Mouse (Mus musculus) lung, postnatal 36 days (tissue): Measurements from ENCODE around the gene Xrcc4.

ENCODE experiments used
- DNase-seq: peaks from one replicate; pipeline ENCODE4 v3.0.0; 2022; ENCODE audit warnings: mixed read lengths

Gene Xrcc4

DNA sequence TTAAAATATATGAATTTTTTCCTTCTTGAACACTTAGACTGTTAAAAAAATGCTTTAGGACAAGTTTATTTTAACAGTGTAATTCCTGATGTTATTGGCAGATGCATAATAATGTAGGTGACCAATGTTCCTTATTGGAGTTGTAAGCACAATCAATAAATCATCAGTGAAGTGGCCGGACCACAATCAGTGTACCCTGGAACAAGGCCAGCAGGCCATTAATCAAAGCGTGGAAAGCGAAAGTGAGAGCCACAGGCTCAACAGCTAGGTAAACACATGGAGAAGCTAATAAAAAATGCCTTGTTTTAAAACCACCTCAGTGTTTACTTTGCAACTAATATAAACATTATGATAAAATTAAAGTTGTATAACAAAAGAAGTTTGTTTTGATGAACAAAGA lies 159.9 kb downstream of the Xrcc4 start:
- DNase-seq = peak; percentile 75

DNA sequence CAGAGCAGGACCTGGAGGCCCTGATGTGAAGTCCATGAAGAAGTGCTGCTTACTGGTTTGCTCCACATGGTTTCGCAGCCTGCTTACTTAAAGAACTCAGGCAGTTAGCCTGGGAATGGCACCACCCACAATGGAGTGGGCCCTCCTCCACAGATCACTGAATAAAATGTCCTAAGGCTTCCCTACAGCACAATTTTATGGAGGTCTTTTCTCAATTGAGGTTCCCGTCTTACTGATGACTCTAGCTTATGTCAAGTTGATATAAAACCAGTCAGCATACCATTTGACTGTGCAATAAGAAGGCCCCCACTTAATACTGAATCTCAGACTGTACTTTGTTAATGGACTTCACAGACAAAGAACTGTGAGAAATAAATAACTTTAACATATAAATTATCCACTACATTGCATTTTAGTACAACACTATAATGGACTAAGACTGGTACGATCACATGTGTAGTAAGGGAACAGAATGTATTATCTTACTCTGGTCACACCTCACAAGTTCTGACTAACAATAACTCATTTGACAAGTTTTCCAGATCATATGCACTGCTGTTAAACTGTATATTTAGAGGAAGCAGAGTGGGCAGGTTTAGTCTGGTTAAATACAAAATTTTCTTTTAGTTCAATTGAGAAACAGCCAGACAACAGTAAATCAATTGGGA lies 170.5 kb downstream of the Xrcc4 start:
- no peak for DNase-seq

- DNase-seq = no peak
These were observed 175.1 kb downstream of the Xrcc4 start for GRCm38 (mm10) chr13:89914332-89914731.

GRCm38 (mm10) chr13:89913891-89914290 lies 175.5 kb downstream of the Xrcc4 start:
- DNase-seq = peak; percentile 18

DNA sequence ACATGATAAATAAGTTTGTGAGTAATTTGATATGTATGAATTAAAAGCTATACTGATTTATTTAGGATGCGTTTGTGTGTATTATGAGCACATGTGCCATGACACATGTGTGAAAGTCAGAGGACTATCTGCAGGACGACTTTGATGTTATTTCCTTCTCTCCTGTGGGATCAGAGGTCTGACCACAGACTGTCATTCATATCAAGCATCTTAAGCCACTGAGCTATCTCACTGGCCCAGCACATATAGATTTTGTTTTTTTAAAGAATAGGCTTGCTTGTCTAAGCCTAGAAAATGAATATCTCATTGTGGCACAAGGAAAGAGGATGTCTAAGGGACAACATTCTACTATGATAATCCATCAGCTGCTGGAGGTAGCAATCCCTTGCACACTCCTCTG lies 183.3 kb downstream of the Xrcc4 start:
- no peak for DNase-seq

- DNase-seq = no peak
These were observed 190.3 kb downstream of the Xrcc4 start for GRCm38 (mm10) chr13:89899066-89899465.

GRCm38 (mm10) chr13:89892140-89892539 lies 197.3 kb downstream of the Xrcc4 start:
- DNase-seq = no peak

DNA sequence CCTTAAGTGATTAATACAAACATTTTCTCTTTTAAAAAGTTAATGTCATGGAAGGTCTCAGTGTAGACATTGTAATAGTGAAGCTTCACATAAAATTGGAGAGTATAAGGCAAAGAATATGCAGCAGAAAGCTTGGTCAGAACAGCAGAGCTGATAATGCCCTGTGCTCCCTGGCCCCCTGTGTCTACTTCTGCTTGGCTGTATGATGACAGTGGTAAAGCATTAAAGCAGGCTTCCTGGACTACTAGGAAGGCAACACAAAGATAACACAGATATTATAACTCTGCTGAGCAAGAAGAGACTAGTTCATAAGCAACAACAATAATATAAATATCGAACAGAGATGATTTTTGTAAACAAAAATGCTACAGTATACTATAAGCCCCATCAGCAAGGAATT lies 199.2 kb downstream of the Xrcc4 start:
- DNase-seq = no peak

GRCm38 (mm10) chr13:89889074-89889473 lies 200.3 kb downstream of the Xrcc4 start:
- peak; percentile 67 for DNase-seq

DNA sequence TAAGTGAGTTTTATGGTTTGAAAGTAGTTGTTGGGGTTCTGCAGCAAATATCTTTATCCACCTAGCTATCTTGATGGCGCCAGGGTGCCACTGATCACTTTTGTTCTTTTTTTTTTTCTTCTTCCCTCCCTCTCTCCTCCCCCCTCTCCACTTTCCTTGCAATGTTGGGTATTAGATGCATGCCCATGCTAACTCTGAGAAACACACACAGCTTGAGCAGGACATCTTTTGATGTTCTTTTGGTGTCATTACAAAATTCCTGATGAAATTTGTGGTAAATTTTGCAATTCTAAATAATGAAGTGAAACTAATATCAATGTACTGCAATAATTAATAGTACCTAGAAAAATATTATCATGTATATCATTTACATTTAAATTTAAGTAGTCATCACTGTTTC lies 205.9 kb downstream of the Xrcc4 start:
- DNase-seq = no peak

DNA sequence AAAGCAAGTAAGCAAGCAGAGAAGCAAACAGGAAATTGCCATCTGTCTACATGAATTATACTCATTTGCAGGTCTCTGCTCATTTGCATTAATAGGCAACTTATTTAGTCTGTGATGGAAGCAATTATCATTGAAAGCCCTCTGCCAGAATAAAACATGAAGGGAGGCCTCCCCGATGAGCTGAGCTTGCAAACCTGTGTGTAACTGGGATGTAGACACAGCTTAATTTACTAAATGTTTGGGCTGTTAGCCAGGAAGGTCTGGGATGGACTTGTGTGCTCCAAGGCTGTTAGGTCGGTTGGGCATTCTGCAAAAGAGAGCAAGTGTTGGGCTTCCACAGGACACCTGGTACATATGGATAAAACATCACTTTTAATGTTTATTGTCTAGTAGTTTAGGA lies 208.1 kb downstream of the Xrcc4 start:
- DNase-seq = no peak

DNA sequence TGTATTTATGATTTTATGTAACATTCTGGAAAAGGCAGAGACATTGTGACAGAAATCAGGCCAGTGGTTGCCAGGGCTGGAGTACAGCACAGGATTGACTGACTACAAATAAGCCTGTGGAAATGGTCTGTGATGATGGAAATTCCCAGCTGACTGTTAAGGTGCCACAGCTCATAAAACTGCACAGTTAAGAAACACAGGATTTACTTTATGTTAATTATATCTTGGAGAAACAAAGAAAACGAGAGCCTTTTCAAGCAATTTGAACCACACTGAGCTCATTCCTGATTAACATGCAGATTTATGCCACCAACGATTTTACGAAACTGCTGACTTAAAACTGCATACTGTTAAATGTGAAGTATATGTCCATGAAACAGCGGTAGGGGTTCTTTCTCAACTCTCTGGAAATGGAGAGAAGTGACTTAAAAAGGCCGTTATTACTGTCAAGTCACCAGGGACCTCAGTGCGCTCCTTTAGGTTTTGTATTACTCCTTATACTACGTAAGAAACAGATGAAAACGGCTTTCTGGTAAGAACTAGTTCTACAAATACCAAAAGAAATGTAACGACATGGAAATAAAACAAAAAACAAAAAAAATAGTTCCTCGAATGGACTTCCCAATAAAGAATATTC lies 210.5 kb downstream of the Xrcc4 start:
- no peak for DNase-seq

DNA sequence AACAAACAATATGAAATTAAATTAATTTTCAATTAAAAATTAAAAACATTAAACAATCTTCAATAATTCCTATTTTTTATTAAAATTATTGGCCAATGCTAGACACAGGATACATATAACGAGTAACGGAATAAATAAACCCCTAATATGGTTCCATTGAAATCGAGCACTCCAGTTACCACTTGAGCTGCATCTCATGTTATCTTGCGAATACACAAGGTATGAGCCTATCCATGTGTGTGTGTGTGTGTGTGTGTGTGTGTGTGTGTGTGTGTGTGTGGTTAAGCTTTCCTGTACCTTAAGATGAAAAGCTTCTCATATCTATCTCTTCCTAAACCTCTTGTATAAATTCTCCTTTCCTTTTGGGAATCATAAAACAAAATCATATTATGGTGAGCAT lies 213.9 kb downstream of the Xrcc4 start:
- DNase-seq = no peak

GRCm38 (mm10) chr13:89872725-89873124 lies 216.7 kb downstream of the Xrcc4 start:
- no peak for DNase-seq

DNA sequence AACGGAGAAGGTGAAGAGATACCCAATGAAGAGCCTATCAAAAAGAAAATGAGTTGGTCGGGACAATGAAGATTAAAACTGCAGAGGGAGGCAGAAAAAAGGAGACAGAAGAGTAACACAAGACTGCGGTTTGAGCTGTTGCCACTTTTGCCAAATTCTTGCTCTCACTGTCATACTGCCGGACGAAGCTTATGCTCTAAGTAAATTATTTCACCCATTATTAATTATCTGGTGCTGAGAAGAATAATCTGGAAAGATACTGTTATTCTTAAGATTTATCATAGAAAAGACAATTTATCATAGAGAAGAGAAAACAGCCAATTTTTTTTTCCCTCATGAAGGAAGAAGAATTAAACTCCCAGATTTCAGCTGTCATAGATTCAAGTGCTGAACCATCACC lies 235.3 kb downstream of the Xrcc4 start:
- DNase-seq = no peak

GRCm38 (mm10) chr13:89850746-89851145 lies 238.7 kb downstream of the Xrcc4 start:
- no peak for DNase-seq

- no peak for DNase-seq
These were observed 239.5 kb downstream of the Xrcc4 start for GRCm38 (mm10) chr13:89849955-89850354.

DNA sequence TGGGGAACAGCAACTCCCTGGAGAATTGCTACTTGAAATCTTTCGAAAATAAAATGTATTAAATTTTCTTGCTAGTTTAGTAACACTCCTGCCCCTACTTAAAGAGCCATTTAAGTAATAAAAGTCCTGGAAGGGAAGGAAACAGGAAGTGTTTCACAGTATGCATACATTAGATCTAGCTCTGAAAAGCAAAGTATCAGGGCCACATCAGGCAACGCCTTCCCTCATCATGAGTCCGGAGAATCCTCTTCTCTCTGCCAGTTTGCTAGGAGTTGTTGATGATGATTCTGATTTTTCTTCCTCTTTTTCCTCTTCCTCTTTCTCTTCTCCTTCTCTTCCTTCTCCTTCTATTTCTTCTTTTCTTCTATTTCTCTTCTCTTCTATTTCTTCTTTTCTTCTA lies 250.8 kb downstream of the Xrcc4 start:
- DNase-seq = no peak

DNA sequence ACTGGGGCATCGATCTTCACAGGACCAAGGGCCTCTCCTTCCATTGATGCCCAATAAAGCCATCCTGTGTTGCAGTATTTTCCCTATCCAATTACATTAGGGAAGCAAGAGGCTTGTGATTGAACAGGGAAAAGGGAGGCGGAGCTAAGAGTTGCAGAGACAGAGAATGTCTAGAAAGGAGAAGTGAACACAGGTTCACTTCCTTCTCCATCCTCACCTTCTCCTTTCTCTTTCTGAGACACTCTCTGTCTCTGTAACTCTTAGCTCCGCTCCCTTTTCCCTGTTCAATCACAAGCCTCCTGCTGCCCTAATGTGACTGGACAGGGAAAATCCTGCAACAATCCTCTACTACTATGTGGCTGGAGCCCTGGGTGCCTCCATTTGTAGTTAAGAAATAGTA lies 254.9 kb downstream of the Xrcc4 start:
- DNase-seq = peak; percentile 7

DNA sequence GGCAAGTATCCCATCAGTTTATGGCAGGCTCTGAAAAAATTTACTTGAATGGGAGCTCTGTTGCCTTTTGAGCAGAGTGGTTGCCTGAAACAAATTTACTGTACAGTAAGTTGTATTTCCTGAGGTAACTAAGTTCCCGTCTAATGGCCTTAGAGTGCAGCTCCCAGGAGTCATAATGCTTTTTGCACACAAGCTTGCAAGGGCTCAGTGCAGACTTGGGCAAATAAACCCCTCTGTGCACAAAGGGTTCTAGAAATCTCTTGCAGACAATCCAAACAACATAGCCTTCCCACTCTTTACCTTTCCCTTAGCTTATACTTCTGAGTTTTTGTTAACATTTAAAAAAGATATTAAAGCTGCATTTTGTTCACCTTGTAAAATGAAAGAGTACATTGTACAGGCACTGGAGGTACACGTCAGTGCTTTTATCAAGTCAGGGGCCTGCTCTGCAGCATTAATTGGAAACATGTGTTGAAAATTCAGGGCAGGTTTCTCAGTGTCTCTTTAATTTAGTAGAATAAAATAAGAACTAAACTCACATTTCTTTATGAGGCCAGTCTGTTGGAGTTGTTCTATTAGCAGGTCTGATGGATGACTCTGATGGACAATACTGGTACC lies 256.2 kb downstream of the Xrcc4 start:
- no peak for DNase-seq

- DNase-seq = no peak
These were observed 260.9 kb downstream of the Xrcc4 start for GRCm38 (mm10) chr13:89828429-89828970.

DNA sequence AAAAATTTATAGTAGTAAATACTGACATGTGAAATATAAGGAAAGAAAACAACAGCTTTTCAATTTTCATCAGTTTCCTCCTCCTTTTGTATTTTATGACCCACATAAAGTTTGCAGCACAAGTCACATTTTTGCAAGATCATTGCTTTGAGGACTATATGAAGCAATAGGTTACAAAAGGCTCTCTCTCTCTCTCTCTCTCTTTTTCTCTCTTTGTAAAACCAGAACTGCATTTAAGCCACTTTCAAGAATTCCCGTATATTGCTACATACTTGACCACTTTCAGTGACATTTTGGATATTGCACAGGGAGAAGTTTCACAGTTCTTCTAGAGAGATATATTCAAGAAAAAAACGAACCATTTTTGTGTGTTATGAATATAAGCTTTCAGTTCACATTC lies 261.6 kb downstream of the Xrcc4 start:
- no peak for DNase-seq

- DNase-seq = no peak
These were observed 274.9 kb downstream of the Xrcc4 start for GRCm38 (mm10) chr13:89814543-89814942.

GRCm38 (mm10) chr13:89812169-89812568 lies 277.2 kb downstream of the Xrcc4 start:
- DNase-seq = no peak
